Mouse (Mus musculus): Measurements from ENCODE around the gene Nubp1. TPM values are rescaled to one million over a fixed set of nuclear protein-coding genes. Genes with fewer than 3 reads are reported as not detected.
A peak's percentile ranks its signal among the peaks of the same experiment; 100 is the strongest.

Gene Nubp1
- polyA plus RNA-seq, 1 experiment from 2014 or later: 69.9 TPM

- WGBS: 32% methylated on average over 1 of the region's 1 CpGs
Measured at GRCm38 (mm10) chr16:10377286-10377685, 34.5 kb upstream of the Nubp1 start.

GRCm38 (mm10) chr16:10379531-10379930 is 32.2 kb upstream of the Nubp1 start:
- no peak for DNase-seq (ENCODE audit: low spot score)
- H3K9me3 ChIP-seq (ENCODE audit: control insufficient read depth, low read length): no peaks in the 10 kb centered on the region
- ATAC-seq (replicated peaks; ENCODE audit: low FRiP score): no peak
- H3K36me3 ChIP-seq (ENCODE audit: control insufficient read depth, insufficient read depth, low read length): no peaks in the 10 kb centered on the region
- WGBS: 62% methylated on average over 2 of the region's 2 CpGs
- no peak overlapping the region for H3K4me2 ChIP-seq
- no peak overlapping the region for H3K4me3 ChIP-seq (ENCODE audit: low read depth, low read length)
- H3K27ac ChIP-seq (ENCODE audit: low read depth, low read length): no peak overlapping the region
- H3K9ac ChIP-seq (ENCODE audit: low read depth, low read length): no peak overlapping the region
- no peaks in the 10 kb centered on the region for H3K27me3 ChIP-seq (replicated peaks; ENCODE audit: control insufficient read depth, insufficient read depth, low read length)
- H3K4me1 ChIP-seq (replicated peaks; ENCODE audit: control insufficient read depth, insufficient read depth, low read length): peaks cover 11% of the 10 kb centered on the region

More at GRCm38 (mm10) chr16:10377286-10377685, 34.5 kb upstream of the Nubp1 start:
- Histone ChIP-seq H3K9me3 (ENCODE audit: control insufficient read depth, low read length) (no peaks in the 10 kb centered on the region), H3K9ac (ENCODE audit: low read depth, low read length) (no peak overlapping the region), H3K4me3 (ENCODE audit: low read depth, low read length) (no peak overlapping the region), H3K4me2 (no peak overlapping the region), H3K36me3 (ENCODE audit: control insufficient read depth, insufficient read depth, low read length) (no peaks in the 10 kb centered on the region), H3K27me3 (replicated peaks; ENCODE audit: control insufficient read depth, insufficient read depth, low read length) (no peaks in the 10 kb centered on the region), H3K4me1 (replicated peaks; ENCODE audit: control insufficient read depth, insufficient read depth, low read length) (no peaks in the 10 kb centered on the region), H3K27ac (ENCODE audit: low read depth, low read length) (no peak overlapping the region)
- no peak for ATAC-seq (replicated peaks; ENCODE audit: low FRiP score)
- DNase-seq (ENCODE audit: low spot score): no peak

- Histone ChIP-seq H3K4me2 (peak overlapping the region; percentile 70), H3K27ac (ENCODE audit: low read depth, low read length) (peak overlapping the region; percentile 56; the same call in 1 of the 2 replicates), H3K27me3 (replicated peaks; ENCODE audit: control insufficient read depth, insufficient read depth, low read length) (no peaks in the 10 kb centered on the region), H3K4me1 (replicated peaks; ENCODE audit: control insufficient read depth, insufficient read depth, low read length) (peaks cover 15% of the 10 kb centered on the region), H3K36me3 (ENCODE audit: control insufficient read depth, insufficient read depth, low read length) (no peaks in the 10 kb centered on the region), H3K4me3 (ENCODE audit: low read depth, low read length) (peak overlapping the region; percentile 36), H3K9ac (ENCODE audit: low read depth, low read length) (peak overlapping the region; percentile 60), H3K9me3 (ENCODE audit: control insufficient read depth, low read length) (no peaks in the 10 kb centered on the region)
- peak; percentile 56 for DNase-seq (ENCODE audit: low spot score)
- peak; percentile 94 for ATAC-seq (replicated peaks; ENCODE audit: low FRiP score)
- WGBS: 13% methylated on average over 8 of the region's 8 CpGs
Measured at GRCm38 (mm10) chr16:10384060-10384497, 27.7 kb upstream of the Nubp1 start.

- Histone ChIP-seq H3K4me2 (peak overlapping the region; percentile 70), H3K9ac (ENCODE audit: low read depth, low read length) (no peak overlapping the region), H3K4me1 (replicated peaks; ENCODE audit: control insufficient read depth, insufficient read depth, low read length) (peaks cover 15% of the 10 kb centered on the region), H3K27me3 (replicated peaks; ENCODE audit: control insufficient read depth, insufficient read depth, low read length) (no peaks in the 10 kb centered on the region), H3K36me3 (ENCODE audit: control insufficient read depth, insufficient read depth, low read length) (no peaks in the 10 kb centered on the region), H3K4me3 (ENCODE audit: low read depth, low read length) (peak overlapping the region; percentile 36; the same call in 1 of the 2 replicates), H3K9me3 (ENCODE audit: control insufficient read depth, low read length) (no peaks in the 10 kb centered on the region), H3K27ac (ENCODE audit: low read depth, low read length) (peak overlapping the region; percentile 56; the same call in 1 of the 2 replicates)
- WGBS: 37% methylated on average over 3 of the region's 3 CpGs
- no peak for DNase-seq (ENCODE audit: low spot score)
- peak; percentile 59; the same call in 1 of the 2 replicates for ATAC-seq (replicated peaks; ENCODE audit: low FRiP score)
Measured at GRCm38 (mm10) chr16:10384544-10384943, 27.2 kb upstream of the Nubp1 start.

GRCm38 (mm10) chr16:10385261-10385660 is 26.5 kb upstream of the Nubp1 start:
- Histone ChIP-seq H3K9ac (ENCODE audit: low read depth, low read length) (no peak overlapping the region), H3K36me3 (ENCODE audit: control insufficient read depth, insufficient read depth, low read length) (no peaks in the 10 kb centered on the region), H3K4me1 (replicated peaks; ENCODE audit: control insufficient read depth, insufficient read depth, low read length) (peaks cover 15% of the 10 kb centered on the region), H3K4me2 (no peak overlapping the region), H3K27ac (ENCODE audit: low read depth, low read length) (no peak overlapping the region), H3K9me3 (ENCODE audit: control insufficient read depth, low read length) (no peaks in the 10 kb centered on the region), H3K27me3 (replicated peaks; ENCODE audit: control insufficient read depth, insufficient read depth, low read length) (no peaks in the 10 kb centered on the region), H3K4me3 (ENCODE audit: low read depth, low read length) (no peak overlapping the region)
- ATAC-seq (replicated peaks; ENCODE audit: low FRiP score) (no peak), DNase-seq (ENCODE audit: low spot score) (no peak)
- WGBS: 86% methylated on average over 12 of the region's 12 CpGs

- no peak overlapping the region for H3K27ac ChIP-seq (ENCODE audit: low read depth, low read length)
- no peaks in the 10 kb centered on the region for H3K27me3 ChIP-seq (replicated peaks; ENCODE audit: control insufficient read depth, insufficient read depth, low read length)
- no peaks in the 10 kb centered on the region for H3K36me3 ChIP-seq (ENCODE audit: control insufficient read depth, insufficient read depth, low read length)
- no peak overlapping the region for H3K4me2 ChIP-seq
- WGBS: 86% methylated on average over 6 of the region's 6 CpGs
- ATAC-seq (replicated peaks; ENCODE audit: low FRiP score): 0 out of 2 replicates have a peak, but pooled peaks have one; percentile 40
- H3K4me3 ChIP-seq (ENCODE audit: low read depth, low read length): no peak overlapping the region
- no peak for DNase-seq (ENCODE audit: low spot score)
- no peaks in the 10 kb centered on the region for H3K9me3 ChIP-seq (ENCODE audit: control insufficient read depth, low read length)
- H3K9ac ChIP-seq (ENCODE audit: low read depth, low read length): no peak overlapping the region
- H3K4me1 ChIP-seq (replicated peaks; ENCODE audit: control insufficient read depth, insufficient read depth, low read length): peaks cover 11% of the 10 kb centered on the region
Measured at GRCm38 (mm10) chr16:10388634-10389365, 22.9 kb upstream of the Nubp1 start.

- ATAC-seq (replicated peaks; ENCODE audit: low FRiP score) (no peak), DNase-seq (ENCODE audit: low spot score) (no peak)
- no peak overlapping the region for H3K4me2 ChIP-seq
- no peaks in the 10 kb centered on the region; the same call in 1 of the 2 replicates for H3K4me1 ChIP-seq (replicated peaks; ENCODE audit: control insufficient read depth, insufficient read depth, low read length)
- no peaks in the 10 kb centered on the region for H3K36me3 ChIP-seq (ENCODE audit: control insufficient read depth, insufficient read depth, low read length)
- H3K9me3 ChIP-seq (ENCODE audit: control insufficient read depth, low read length): no peaks in the 10 kb centered on the region
- no peak overlapping the region for H3K9ac ChIP-seq (ENCODE audit: low read depth, low read length)
- H3K27ac ChIP-seq (ENCODE audit: low read depth, low read length): no peak overlapping the region
- H3K27me3 ChIP-seq (replicated peaks; ENCODE audit: control insufficient read depth, insufficient read depth, low read length): peaks cover 10% of the 10 kb centered on the region
- H3K4me3 ChIP-seq (ENCODE audit: low read depth, low read length): no peak overlapping the region
- 57% methylated on average over 9 of the region's 9 CpGs for WGBS
Measured at GRCm38 (mm10) chr16:10392587-10392986, 19.2 kb upstream of the Nubp1 start.

- 12% methylated on average over 37 of the region's 37 CpGs for whole genome bisulfite sequencing
- H3K36me3 ChIP-seq (ENCODE audit: control insufficient read depth, insufficient read depth, low read length): no peaks in the 10 kb centered on the region
- H3K9me3 ChIP-seq (ENCODE audit: control insufficient read depth, low read length): no peaks in the 10 kb centered on the region
- DNase-seq (ENCODE audit: low spot score) (no peak), ATAC-seq (replicated peaks; ENCODE audit: low FRiP score) (no peak)
- H3K4me3 ChIP-seq (ENCODE audit: low read depth, low read length): no peak within 1 kb of the TSS; the same call in 1 of the 2 replicates
- no peaks in the 10 kb centered on the region for H3K4me1 ChIP-seq (replicated peaks; ENCODE audit: control insufficient read depth, insufficient read depth, low read length)
- peak within 1 kb of the TSS; percentile 43 for H3K4me2 ChIP-seq
- peaks cover 10% of the 10 kb centered on the region for H3K27me3 ChIP-seq (replicated peaks; ENCODE audit: control insufficient read depth, insufficient read depth, low read length)
- H3K27ac ChIP-seq (ENCODE audit: low read depth, low read length): no peak within 1 kb of the TSS
- H3K9ac ChIP-seq (ENCODE audit: low read depth, low read length): no peak within 1 kb of the TSS
Measured at GRCm38 (mm10) chr16:10394699-10395540, 16.8 kb upstream of the Nubp1 start, which contains the start of gene Tekt5. Tekt5 (minus strand) TSS chr16:10395490.

All from liver, embryonic 11.5 days (tissue).